Mouse (Mus musculus) thymus, postnatal 10 days (tissue): Measurements from ENCODE around the gene Ngly1.

ENCODE experiments used
- DNase-seq, 2 experiments: peaks; one replicate each; pipeline ENCODE4 v3.0.0; 2021; ENCODE audit warnings: low spot score in 2 of 2

Ngly1 gene

DNA sequence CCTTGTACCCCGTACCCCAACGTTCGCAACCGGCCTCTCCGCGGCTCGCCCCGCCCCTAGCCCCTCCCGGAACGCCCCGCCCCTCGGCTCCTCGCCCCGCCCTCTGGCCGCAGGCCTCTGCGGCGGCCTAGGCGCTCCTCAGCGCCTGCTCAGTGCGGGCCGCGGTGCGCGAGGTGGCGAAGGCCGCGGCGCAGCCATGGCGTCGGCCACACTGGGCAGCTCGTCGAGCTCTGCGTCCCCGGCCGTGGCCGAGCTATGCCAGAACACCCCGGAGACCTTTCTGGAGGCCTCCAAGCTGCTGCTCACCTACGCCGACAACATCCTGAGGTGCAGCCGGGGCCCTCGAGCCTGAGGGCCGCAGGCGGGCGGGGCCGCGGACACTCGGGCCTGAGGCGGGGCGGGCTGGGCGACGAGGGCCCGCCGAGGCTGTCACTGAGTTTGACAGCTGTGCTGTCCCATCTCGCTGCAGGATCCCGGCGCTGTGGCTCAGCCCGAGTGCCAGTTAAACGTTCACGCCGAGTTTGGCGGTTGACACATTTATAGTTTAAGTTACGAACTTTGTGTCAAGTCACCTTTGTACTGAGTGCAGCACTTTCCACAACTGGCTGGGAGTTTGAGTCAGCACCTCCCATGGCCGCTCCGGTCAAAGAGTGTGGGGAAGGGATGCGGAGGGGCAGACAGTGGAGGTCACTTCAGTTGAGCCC is at the start of gene Ngly1, which contains the start of gene Oxsm:
TSS of gene Ngly1 (plus strand) at position 110 of the 704 bp plus-strand sequence.
TSS of gene Oxsm (minus strand) at position 638 of the 704 bp plus-strand sequence.
- peak; percentile 79 to 92 for DNase-seq

- DNase-seq = no peak
These were observed 48.7 kb upstream of the Ngly1 start for GRCm38 (mm10) chr14:16200220-16200912.

GRCm38 (mm10) chr14:16200969-16201638 is 48.0 kb upstream of the Ngly1 start:
- no peak for DNase-seq

- no peak for DNase-seq
These were observed 47.4 kb upstream of the Ngly1 start for GRCm38 (mm10) chr14:16201673-16202072.

DNA sequence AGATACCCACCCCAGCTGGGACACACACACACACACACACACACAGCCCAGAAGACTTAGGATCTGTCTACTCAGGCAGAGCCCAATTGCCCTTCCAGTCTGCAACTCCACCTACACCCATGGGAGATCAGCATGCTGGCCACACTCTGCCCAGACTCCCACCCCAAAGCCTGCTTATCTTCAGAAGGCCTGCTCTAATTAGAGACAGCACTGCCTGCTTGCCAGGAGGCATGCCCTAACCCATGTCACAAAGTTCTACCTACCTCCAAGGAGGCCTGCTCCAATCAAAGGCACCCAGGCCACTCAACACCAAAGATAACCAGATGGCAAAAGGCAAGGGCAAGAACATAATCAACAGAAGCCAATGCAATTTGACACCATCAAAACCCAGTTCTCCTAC is 41.4 kb upstream of the Ngly1 start:
- no peak for DNase-seq

GRCm38 (mm10) chr14:16219015-16219414 is 30.1 kb upstream of the Ngly1 start:
- DNase-seq = peak in 1 of 2 experiments; percentile 31

- no peak for DNase-seq
These were observed 19.7 kb upstream of the Ngly1 start for GRCm38 (mm10) chr14:16229395-16229794.

GRCm38 (mm10) chr14:16230581-16230980 is 18.5 kb upstream of the Ngly1 start:
- no peak for DNase-seq

DNA sequence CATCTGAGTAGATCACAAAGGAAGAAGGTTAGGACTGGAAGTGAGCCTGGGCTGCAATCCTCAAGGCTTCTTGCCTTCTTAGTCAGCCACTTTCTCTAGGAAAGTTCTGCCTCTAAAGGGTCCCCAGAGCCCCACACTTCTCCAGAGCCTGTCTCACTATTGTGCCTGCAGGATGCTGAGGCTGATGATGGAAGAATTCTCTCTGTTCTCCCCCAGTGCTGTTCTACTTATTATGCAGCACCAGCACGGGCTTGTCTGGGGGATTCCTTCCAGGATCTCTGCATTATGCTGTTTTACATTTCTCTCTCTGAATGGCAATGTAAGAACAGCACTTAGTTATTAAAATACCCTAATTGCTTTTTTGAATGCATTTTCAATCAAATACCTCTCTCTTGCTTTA is 15.6 kb upstream of the Ngly1 start:
- no peak for DNase-seq

- DNase-seq = no peak
These were observed 12.6 kb upstream of the Ngly1 start for GRCm38 (mm10) chr14:16236466-16236865.

GRCm38 (mm10) chr14:16242193-16242815 is 6.8 kb upstream of the Ngly1 start:
- DNase-seq = peak in 1 of 2 experiments; percentile 11

DNA sequence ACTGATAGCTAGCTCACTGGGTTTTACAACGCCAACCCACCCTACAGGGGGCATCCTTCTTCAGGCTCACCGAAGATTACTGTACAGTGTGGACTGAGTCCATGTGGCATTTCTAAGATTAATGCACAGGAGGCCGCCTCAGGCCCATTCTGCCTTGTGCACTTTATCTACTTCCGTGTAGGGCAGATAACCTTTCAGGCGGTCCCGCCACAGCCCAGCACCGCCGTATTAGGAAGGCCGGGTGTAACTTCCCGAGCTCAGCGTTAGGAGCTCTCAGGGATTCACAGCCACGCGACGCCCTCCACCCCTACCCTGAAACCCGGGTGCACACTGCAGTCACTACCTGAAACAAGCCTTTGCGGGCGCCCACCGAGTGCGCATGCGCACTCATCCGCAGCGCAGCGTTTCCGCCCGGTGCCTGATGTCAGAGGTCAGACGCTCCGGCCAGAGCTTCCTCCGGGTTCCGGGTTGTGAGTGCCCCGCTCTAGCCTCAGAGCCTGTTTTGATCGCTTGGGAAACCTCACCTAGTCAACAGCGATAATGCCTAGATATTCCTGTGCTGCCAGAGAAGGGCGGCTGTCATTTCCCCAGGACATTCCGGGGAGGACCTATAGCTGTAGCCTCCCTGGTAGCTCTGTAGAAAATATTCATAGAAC is 6.0 kb upstream of the Ngly1 start:
- DNase-seq = peak; percentile 87 to 89

DNA sequence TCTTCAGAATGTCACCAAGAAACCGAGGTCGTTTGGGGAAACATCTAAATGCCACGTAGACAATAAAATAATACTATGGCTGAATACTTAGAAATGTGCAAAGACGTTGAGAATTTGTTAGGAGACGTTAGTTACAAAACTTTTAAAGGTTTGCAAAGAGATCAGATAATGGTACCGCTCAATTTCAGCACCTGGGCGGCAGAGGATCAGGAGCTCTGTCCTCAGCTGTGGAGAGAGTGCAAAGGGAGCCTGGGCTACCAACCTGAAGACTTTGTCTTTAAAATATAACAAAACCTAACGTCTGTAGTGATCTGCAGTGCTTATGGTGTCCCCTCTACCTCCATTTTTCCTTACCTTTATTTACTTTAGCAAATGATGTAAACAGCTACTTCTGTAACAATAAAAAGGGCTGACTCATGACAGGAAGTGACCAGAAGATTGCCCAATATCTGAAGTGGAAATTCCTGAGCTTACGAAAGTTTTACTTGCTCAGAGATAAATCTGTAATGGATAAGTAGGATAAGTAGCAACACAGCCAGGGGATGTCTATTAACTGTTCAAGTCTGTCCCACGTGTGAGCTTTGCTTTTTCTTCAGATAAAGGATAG is 5.4 kb upstream of the Ngly1 start:
- peak in 1 of 2 experiments; percentile 11 for DNase-seq

DNA sequence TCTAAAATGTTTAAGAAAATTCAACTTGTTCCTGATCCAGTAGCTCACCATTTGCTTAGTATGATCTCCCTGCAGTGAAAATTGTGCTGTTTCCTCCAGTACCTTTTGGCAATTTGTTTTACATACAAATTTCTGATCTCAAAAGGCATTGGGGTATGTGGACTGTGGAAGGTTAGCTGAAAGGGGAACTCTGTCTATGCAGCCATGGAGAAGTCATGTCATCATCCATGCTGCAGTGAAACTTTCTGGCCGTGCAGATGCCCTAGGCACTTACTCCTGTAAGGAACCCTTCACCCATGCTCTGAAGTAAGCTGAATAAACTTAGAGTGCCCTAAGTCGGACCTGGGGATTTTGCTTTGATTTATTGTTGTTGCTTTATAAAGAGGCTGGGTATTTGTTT is 4.7 kb upstream of the Ngly1 start:
- no peak for DNase-seq

DNA sequence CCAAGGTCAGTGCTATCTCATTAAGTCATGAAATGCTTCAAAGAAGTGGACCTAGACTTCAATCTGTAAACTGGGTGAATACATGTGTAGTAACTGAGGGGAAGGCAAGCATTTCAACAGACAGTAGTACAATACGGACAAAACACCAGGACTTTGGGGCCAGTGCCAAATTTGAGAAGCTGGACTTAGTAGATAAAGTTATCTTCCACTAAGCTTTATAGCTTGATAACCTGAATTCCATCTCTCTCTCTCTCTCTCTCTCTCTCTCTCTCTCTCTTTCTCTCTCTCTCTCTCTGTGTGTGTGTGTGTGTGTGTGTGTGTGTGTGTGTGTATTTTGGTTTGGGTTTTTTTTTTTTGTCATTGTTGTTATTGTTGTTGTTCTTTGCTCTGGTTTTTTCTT is 4.0 kb upstream of the Ngly1 start:
- DNase-seq = no peak

DNA sequence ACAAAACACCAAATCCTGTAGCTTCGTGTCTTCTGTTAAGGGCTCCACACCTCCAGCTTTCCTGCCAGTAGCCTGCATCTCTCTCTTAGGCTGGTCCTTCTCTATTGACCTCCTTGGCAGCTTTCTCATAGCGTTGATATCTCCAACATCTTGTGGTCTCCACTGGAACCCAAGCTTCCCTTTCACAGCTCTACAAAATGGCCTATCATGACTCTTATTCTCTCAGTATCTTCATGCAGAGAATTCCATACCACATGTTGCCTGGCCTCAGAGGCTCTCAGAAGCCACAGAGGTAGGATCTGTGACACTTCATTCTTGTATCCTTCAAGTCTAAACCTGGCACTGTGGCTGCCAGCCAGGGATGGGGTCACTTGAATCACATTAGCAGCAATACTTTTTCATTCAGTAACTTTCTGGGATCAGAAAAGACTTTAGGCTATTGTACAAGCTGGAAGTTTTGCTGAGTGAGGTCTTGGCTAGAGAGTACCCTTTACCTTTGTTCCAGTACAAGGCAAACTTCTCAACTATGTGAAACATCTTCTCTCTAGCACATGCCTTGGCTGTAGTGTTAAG is 2.7 kb upstream of the Ngly1 start:
- DNase-seq = no peak

- no peak for DNase-seq
These were observed 945 bp upstream of the Ngly1 start for GRCm38 (mm10) chr14:16248135-16248534.

DNA sequence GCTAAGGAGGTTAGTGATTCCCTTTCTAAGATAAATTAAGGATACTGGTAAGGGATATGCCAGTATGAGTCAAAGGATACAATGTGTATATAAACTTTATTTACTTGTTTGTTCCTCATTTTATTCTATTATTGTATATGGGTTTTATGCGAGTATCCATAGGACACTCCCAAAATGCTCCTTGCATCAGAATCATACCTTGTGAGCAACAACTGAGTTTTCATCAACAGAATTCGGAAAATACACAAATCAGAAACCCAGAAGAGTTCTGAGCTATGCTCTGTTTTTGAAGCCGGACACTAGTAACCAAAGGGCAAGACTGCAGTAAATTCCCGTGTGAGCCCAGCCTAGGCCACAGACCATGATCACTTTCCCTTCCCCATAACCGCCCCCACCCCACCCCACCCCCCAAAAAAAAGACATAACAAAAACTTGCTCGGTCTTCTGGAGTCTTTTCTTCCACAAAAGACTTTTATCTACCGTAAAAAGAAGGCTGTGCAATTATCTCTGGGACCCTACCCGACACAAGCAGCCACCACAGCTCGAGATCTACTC is 400 bp upstream of the Ngly1 start:
- no peak for DNase-seq

- no peak for DNase-seq
These were observed 1.0 kb downstream of the Ngly1 start for GRCm38 (mm10) chr14:16250099-16250498.

- DNase-seq = no peak
These were observed 6.7 kb downstream of the Ngly1 start for GRCm38 (mm10) chr14:16255745-16256144.

- no peak for DNase-seq
These were observed 7.1 kb downstream of the Ngly1 start for GRCm38 (mm10) chr14:16256209-16256608.
